Mouse (Mus musculus) heart, postnatal 0 days (tissue): ENCODE measurements around the gene Mrgpre.

Experiments
- CTCF ChIP-seq: IDR thresholded peaks from 2 replicates; pipeline ENCODE4 v1.5.1; 2016; ENCODE audit warnings: antibody characterized with exemption, control low read depth, low read depth
- EP300 ChIP-seq: IDR thresholded peaks from 2 replicates; pipeline ENCODE4 v1.6.1; 2016; ENCODE audit warnings: antibody characterized with exemption, low read depth

DNA sequence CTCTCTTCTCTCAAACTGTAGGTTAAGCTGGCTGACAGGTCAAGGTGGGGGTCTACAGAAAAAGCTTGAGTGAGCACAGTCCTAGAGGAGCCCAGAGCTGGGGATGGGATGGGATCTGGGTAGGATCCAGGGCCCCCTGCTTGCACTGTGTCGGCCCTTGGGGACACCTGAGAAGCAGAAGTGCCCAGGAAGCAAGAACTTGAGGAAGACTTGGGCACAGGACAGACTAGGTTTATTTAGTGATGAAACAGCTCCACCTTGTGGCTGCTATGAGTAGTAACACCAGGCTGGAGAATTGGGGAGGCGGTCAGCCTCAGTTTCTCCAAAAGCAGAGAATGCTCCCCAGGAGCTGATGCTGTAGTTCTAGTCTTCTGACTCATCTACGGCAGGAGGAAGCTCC is 20.5 kb downstream of the Mrgpre start:
- peak; percentile 74 for TF ChIP-seq CTCF
- TF ChIP-seq EP300: no peak
